Mouse (Mus musculus) induced T-regulatory cell, adult 2 months (primary cell): ENCODE data around the gene Plp2.

Experiments
- DNase-seq: peaks from one replicate; pipeline ENCODE4 v3.0.0-alpha.2; 2012; ENCODE audit warnings: low read depth

The Plp2 gene

GRCm38 (mm10) chrX:7661086-7661485 is 10.1 kb downstream of the Plp2 start:
- DNase-seq = no peak

- no peak for DNase-seq
Measured at GRCm38 (mm10) chrX:7658785-7659589, 12.2 kb downstream of the Plp2 start.

GRCm38 (mm10) chrX:7658031-7658784 is 13.0 kb downstream of the Plp2 start:
- DNase-seq = no peak

GRCm38 (mm10) chrX:7657221-7657639 is 14.0 kb downstream of the Plp2 start, which contains the start of gene Prickle3:
TSS of gene Prickle3 (plus strand) at chrX:7657260.
- DNase-seq = peak; percentile 74

- peak; percentile 92 for DNase-seq
Measured at GRCm38 (mm10) chrX:7648671-7649304, 22.4 kb downstream of the Plp2 start.

- peak; percentile 93 for DNase-seq
Measured at GRCm38 (mm10) chrX:7645349-7645748, 25.8 kb downstream of the Plp2 start.

- DNase-seq = no peak
Measured at GRCm38 (mm10) chrX:7640785-7641184, 30.4 kb downstream of the Plp2 start.

- no peak for DNase-seq
Measured at GRCm38 (mm10) chrX:7639536-7640325, 31.5 kb downstream of the Plp2 start.

- peak; percentile 85 for DNase-seq
Measured at GRCm38 (mm10) chrX:7638401-7639091, 32.6 kb downstream of the Plp2 start, which contains the start of gene Syp. TSS of gene Syp (plus strand) at chrX:7638471.

GRCm38 (mm10) chrX:7635101-7635500 is 36.1 kb downstream of the Plp2 start:
- DNase-seq = no peak

GRCm38 (mm10) chrX:7632560-7632959 is 38.6 kb downstream of the Plp2 start:
- no peak for DNase-seq
